Mouse (Mus musculus) urinary bladder, postnatal 25 days (tissue): ENCODE results near the gene Chmp2b.
A peak's percentile ranks its signal among the peaks of the same experiment; 100 is the strongest.

ENCODE experiments used
- DNase-seq: peaks from one replicate; pipeline ENCODE4 v3.0.0; 2022; ENCODE audit warnings: low spot score

Chmp2b gene

GRCm38 (mm10) chr16:65561963-65562863 lies at the start of gene Chmp2b:
Gene Chmp2b (minus strand): TSS chr16:65562726.
- DNase-seq, result peak; percentile 75

DNA sequence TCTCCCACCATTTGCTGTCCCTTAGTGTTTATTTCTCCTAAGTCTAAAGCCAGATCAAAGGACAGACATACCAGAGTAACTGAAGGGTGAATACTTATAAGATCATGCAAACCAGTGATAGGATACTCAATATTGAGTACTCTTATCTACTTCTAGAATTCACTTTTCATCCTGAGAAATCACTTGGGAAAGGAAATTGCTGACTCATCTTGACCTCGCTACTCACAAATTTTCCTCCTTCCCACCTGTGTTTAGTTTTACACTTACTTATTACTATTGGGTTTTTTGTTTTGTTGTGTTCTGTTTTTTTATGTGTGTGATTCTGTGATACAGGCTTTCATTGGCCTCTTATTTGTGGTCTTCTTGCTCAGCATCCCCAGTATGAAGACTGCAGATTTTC lies 49.2 kb upstream of the Chmp2b start:
- no peak for DNase-seq

- DNase-seq, result no peak
Measured at GRCm38 (mm10) chr16:65600798-65601197, 38.3 kb upstream of the Chmp2b start.

DNA sequence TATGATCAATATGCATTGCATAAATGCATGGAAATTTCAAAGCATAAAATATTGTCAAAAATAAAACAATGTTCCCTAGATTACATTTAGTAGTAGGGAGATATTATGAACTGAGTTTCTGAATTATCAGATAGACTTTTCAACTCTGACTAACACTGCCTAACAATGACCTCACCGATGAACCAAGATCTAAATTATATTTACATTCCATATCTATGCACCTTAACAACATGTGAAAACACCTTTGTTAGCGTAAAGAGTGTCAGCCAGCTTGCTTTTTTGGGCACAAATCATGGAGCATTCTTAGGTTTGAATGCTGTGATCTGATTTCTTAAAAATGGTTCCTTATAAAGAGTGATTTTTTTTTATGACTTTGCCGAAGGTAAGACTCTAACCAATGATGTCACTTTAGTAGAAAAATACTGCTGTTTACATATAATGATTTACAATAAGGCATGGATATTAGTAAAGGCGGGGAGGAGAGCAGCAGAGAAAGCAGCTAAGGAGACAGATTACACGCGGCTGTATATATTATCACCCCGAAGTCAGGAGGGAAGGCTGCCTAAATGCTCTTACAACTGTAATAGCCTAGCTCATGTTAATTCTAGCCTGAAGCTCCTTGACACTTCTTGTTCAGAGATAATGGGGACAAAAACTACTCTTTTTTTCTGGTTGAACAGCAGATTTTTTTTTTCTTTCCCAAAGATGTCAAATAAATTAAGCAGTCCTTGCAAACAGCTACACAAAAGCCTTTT lies 23.8 kb upstream of the Chmp2b start:
- no peak for DNase-seq

DNA sequence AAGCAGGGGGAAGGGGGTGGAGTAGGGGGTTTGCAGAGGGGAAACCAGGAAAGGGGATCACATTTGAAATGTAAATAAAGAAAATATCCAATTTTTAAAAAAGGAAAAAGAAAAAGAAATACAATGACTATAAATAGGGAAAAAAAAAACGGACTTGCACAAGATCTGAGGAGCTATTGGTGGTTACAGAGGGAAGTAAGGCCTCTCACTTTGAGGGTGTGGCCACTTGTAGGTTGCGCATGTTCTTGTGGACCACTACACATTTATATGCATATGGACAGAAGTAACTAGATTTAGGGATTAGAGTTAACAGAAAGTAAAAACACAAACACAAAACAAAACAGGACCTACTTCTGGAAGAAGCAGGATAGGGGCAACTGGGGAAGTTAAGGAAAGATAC lies 23.2 kb upstream of the Chmp2b start:
- DNase-seq, result no peak

DNA sequence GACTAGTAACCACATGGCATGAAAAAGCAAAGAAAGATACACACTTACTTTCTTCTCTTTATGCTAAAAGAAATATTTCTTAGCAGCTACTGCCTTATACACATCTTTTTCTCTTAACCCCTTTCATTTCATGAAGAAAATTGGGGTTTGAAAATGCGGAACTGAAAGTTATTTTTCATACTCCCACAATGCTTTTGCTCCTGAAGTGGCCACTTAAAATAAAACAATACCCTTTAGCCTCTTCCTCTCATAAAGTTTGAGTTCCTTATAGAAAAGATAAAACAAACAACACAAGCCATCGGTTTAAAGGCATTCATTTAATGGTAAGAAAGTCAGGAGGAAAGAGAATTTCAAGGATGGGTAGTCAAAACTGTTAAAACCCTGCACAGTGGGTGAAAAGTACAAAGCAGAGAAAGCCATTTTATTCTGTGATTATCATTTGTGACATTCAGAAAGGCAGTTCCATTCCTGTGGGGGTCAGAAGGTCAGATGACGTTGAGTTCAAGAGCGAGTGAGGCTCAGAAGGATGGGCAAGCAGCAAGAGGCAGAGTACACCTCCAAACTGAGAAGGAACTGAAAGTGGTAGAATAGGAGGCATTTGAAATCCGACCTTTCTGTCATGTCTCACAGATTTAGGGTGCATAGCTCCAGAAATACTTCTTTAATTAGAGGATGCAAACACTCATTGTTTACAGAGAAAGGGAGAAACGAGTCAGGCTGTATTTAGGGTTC lies 14.9 kb upstream of the Chmp2b start:
- DNase-seq, result no peak

DNA sequence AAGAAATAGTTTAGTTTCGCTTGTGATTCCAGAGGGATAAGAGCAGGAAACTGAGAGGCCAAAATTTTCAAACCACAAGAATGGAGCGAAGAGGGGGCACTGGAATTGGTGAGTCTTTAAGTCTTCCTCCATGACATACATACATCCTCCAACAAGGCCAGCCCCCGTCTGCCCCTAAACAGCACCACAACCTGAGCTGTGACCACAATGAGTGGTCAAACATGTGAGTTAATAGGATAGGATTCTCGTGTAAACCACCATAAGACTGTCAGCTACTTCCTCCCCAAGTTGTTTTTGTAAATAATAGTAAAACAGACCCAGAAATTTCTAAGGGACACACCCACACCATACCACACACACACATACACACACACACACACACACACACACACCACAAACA lies 6.3 kb upstream of the Chmp2b start:
- DNase-seq, result no peak

DNA sequence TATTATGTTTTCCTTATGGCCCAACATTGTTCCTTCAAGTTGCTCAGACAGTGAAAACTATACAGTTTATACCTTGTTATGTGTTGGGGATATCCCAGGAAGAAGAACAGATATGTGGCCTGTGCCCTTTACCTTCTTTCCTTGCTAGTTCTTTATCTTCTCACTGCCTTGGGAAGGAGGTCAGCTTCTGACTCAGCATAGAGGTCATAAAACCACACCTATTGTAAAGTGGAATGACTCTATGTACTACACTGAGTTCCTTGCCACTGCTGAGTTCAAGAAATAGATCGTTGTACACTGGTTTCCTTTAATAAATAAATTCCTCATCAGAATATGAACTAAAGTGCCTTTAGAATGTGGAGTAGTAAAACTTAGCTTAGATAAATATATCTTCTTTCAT lies 2.4 kb upstream of the Chmp2b start:
- no peak for DNase-seq

- DNase-seq, result no peak
Measured at GRCm38 (mm10) chr16:65564306-65564705, 1.8 kb upstream of the Chmp2b start.

GRCm38 (mm10) chr16:65562864-65563206 lies 309 bp upstream of the Chmp2b start:
- DNase-seq, result no peak

GRCm38 (mm10) chr16:65560996-65561962 lies 1.2 kb downstream of the Chmp2b start:
- DNase-seq, result no peak

- no peak for DNase-seq
Measured at GRCm38 (mm10) chr16:65559591-65559990, 2.9 kb downstream of the Chmp2b start.

DNA sequence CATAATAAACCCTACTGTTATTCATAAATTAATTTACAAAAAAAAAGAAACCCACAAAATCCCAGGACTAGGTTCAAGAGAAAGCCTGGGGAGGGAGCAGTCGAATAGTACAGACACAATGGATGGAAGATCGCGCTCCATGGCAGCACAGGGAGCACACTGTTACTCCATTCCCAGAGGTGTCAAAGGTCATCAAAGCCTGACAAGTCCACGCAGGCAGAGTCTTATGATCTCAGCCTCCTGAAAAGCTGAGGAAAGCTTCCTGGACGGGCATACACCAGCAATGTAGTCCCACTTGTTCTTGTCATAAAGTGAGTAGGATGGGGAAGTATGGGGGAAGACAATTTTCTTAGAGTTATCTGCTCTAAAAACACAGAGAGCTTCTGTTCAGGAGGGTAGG lies 5.2 kb downstream of the Chmp2b start:
- DNase-seq, result no peak

DNA sequence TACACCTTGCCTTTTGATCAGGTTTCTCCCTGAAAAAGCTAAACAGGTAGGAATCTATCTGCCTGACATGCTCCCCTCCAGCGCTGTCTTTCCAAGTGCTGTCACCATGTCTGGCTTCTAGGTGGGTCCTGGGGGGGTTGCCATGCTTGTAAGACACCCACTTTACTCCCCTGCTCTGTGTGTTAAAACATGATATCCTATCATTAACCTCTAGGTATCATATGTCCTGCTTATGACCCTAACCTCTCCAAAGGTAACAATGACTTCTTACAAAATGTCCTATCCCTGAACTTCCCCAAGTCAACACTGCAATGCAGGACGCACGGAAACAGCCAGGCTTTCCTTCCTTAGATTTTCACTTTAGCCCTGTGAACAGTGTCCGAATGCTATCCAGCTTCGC lies 8.3 kb downstream of the Chmp2b start:
- no peak for DNase-seq

DNA sequence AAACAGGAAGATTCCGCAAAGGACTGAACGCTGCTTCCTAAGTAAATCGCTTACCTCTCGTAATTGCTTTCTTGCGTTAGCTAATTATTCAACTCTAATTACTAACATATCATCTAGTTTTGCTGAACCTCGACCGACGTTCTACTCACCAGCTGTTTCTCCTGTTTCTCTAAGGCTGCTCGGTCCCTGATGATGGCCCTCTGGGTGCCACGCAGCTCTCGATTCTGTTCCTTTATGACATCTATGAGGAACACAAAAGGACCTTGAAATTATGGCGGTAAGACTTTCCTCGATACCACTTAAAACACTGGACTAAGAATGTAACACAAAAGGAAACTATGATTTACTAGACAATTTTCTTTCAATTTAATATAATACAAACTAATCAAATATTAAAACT lies 11.7 kb downstream of the Chmp2b start:
- DNase-seq, result no peak

DNA sequence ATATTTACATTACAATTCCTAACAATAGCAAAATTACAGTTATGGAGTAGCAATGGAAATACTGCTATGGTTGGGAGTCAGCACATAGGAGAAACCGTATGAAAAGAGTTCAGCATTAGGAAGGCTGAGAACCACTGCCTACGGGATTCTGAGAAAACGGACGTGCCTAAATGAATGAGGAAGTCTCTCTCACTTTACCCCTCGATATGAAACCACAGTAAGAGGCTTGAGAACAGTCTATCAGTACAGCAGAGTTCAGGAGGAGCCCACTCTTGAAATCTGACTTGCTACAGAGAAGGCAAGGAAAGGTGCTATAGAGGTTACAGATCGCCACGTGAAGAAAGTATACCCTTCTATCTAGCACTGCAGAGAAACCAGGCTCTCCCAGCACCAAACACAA lies 13.6 kb downstream of the Chmp2b start:
- DNase-seq, result no peak

- no peak for DNase-seq
Measured at GRCm38 (mm10) chr16:65543676-65544293, 18.7 kb downstream of the Chmp2b start.

GRCm38 (mm10) chr16:65533315-65533999 lies 29.1 kb downstream of the Chmp2b start:
- peak; percentile 16 for DNase-seq

DNA sequence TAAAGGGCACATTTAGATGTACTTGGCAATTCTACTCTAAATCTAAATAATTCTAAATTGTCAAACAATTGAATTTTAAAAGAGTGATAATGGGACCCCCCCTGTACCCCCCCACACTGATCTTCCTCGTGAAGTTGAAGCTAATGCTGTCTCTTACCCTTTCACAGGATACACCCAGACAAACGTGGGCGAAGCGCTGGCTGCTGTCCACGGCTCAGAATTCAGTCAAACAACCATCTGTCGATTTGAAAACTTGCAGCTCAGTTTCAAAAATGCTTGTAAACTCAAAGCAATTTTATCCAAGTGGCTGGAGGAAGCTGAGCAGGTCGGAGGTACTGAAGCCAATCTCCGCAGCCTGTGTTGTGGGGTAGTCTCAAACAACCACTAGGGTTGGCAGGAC lies 30.9 kb downstream of the Chmp2b start:
- no peak for DNase-seq

DNA sequence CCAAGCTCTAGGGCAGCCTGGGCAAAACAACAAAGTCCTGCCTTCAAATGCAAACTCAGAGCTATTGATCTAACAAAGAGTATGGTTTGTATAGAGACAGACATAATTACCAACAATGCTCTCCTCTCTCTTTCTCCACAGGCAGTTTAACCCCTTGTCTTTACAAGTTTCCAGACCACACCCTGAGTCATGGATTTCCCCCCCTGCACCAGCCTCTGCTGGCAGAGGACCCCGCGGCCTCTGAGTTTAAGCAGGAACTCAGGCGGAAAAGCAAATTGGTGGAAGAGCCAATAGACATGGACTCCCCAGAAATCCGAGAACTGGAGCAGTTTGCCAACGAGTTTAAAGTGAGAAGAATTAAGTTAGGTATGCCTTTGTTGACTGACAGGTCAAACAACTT lies 32.9 kb downstream of the Chmp2b start:
- no peak for DNase-seq

- DNase-seq, result no peak
Measured at GRCm38 (mm10) chr16:65526695-65527094, 35.8 kb downstream of the Chmp2b start.
